Mouse (Mus musculus): ENCODE results near the gene Ctnnbip1. TPM values are rescaled to one million over a fixed set of nuclear protein-coding genes. Genes with fewer than 3 reads are reported as not detected.
"Not testable (repeated sequence)": the region's sequence is repeated elsewhere in the genome, so short reads cannot be mapped to it uniquely, and the experiment has no call there.

Ctnnbip1 gene
- polyA plus RNA-seq, 1 experiment, result not detected

DNA sequence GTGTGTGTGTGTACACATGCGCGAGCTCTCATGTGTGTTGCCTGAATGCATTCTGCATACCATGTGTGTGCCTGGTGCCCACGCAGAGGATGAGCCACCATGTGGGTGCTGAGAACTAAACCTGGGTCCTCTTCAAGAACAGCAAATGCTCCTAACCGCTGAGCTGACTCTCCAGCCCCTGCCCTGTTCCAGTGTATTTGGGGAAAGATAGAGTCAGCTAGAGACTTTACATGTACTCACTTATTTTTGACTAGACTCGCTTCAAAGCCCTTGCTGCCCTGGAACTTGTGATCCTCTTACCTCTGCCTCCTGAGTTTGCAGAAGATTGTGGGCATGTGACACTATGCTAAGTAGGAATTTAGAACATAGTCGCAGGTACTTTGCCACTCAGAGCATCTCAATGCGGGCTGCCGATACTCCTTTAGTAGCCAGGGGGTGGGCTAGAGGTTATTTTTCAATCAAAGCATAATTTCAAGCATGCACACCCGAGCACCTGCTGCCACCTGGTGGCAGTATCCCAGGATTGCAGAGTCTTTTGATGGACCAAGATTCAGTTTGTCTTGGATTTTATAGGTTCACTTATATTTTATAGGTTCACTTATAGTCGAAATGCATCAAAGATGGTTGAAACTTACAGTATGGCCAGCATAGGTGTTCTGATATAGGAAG lies 93.5 kb downstream of the Ctnnbip1 start:
- Histone ChIP-seq H3K27ac (ENCODE audit: insufficient read depth, low read depth, low read length) (no peak overlapping the region), H3K4me3 (ENCODE audit: insufficient read depth, low read depth, low read length) (no peak overlapping the region), H3K4me1 (ENCODE audit: control insufficient read depth, insufficient read depth, low read length) (peaks cover 14% of the 10 kb centered on the region; the same call in 1 of the 2 replicates)
- WGBS, result 50% methylated on average over 10 of the region's 10 CpGs
- no peak for TF ChIP-seq POLR2A (IDR thresholded peaks at IDR 0.05; ENCODE audit: insufficient read depth, low read depth, low read length)
- 0 out of 2 replicates have a peak, but pooled peaks have one; percentile 25 for TF ChIP-seq CTCF (IDR thresholded peaks at IDR 0.05; ENCODE audit: insufficient read depth, low read depth, low read length)

DNA sequence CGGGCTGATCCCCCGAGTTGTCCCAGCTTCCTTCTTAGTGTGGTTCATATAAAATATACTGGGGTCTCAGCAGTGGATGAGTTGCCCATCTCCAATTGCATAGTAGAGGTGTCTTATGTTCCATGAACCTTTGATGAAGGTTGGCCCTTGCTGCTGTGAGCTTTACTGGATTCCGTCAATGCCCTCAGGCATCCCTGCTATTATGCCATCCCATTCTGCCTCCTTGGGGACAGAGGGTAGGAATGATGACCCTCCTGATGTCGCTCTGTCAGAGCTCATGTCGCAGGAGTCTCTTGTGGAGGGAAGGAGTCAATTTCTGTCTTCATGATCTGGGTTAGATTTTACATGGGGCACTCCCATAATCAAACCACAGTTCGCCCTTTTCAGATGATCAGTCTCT lies 95.5 kb downstream of the Ctnnbip1 start:
- peaks cover 10% of the 10 kb centered on the region; the same call in 1 of the 2 replicates for H3K4me1 ChIP-seq (ENCODE audit: control insufficient read depth, insufficient read depth, low read length)
- not testable (repeated sequence) for H3K4me3 ChIP-seq (ENCODE audit: insufficient read depth, low read depth, low read length); H3K27ac ChIP-seq (ENCODE audit: insufficient read depth, low read depth, low read length)
- 77% methylated on average over 6 of the region's 6 CpGs for WGBS

DNA sequence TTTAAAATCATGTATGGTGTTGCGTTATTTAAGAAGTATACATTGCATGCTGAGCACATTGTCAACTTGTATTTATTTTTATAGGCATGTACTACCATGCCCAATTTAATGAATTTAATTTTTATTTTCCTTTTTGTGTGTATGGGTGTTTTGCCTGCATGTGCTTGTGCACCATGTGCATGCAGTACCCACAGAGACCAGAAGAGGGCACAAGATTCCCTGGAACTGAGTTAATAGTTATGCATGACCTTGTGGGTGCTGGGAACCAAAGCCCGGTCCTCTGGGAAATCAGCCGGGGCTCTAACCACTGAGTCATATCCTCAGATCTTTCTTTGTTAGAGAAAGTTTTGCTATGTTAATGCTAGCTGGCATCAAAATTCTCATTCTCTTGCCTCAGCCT lies 96.8 kb downstream of the Ctnnbip1 start:
- WGBS, result over 99% methylated on average over 3 of the region's 3 CpGs

More for the DNA sequence above, 96.8 kb downstream of the Ctnnbip1 start:
- Histone ChIP-seq H3K4me1 (ENCODE audit: control insufficient read depth, insufficient read depth, low read length) (no peaks in the 10 kb centered on the region), H3K27ac (ENCODE audit: insufficient read depth, low read depth, low read length) (no peak overlapping the region), H3K4me3 (ENCODE audit: insufficient read depth, low read depth, low read length) (no peak overlapping the region)
- TF ChIP-seq CTCF (IDR thresholded peaks at IDR 0.05; ENCODE audit: insufficient read depth, low read depth, low read length), result no peak
- no peak for TF ChIP-seq POLR2A (IDR thresholded peaks at IDR 0.05; ENCODE audit: insufficient read depth, low read depth, low read length)

Other genes with a start within 250 kb of the Ctnnbip1 start
- gene Kif1b, start 210.5 kb upstream of the Ctnnbip1 start, polyA plus RNA-seq (2012; ENCODE audit: insufficient read depth, insufficient read length, low replicate concordance, missing spikeins), result 79.8 and 484 TPM in 2 replicates
- 129 TPM in 1 of 2 replicates, not detected in the other for gene Ube4b, start 91.5 kb upstream of the Ctnnbip1 start, polyA plus RNA-seq (2012; ENCODE audit: insufficient read depth, insufficient read length, low replicate concordance, missing spikeins)
- gene Rbp7, start 63.3 kb upstream of the Ctnnbip1 start, polyA plus RNA-seq (2012; ENCODE audit: insufficient read depth, insufficient read length, low replicate concordance, missing spikeins), result not detected in 2 replicates
- not detected in 2 replicates for gene Tmem274, start 40.9 kb upstream of the Ctnnbip1 start, polyA plus RNA-seq (2012; ENCODE audit: insufficient read depth, insufficient read length, low replicate concordance, missing spikeins)
- gene Nmnat1, start 33.0 kb upstream of the Ctnnbip1 start, polyA plus RNA-seq (2012; ENCODE audit: insufficient read depth, insufficient read length, low replicate concordance, missing spikeins), result not detected in 2 replicates
- gene Lzic, start 33.0 kb upstream of the Ctnnbip1 start, polyA plus RNA-seq (2012; ENCODE audit: insufficient read depth, insufficient read length, low replicate concordance, missing spikeins), result not detected in 2 replicates
- 68.1 and 138 TPM in 2 replicates for gene Clstn1, start 68.2 kb downstream of the Ctnnbip1 start, polyA plus RNA-seq (2012; ENCODE audit: insufficient read depth, insufficient read length, low replicate concordance, missing spikeins)
- gene Pik3cd, start 184.3 kb downstream of the Ctnnbip1 start, polyA plus RNA-seq (2012; ENCODE audit: insufficient read depth, insufficient read length, low replicate concordance, missing spikeins), result not detected in 2 replicates
- gene Tmem201, start 219.8 kb downstream of the Ctnnbip1 start, polyA plus RNA-seq (2012; ENCODE audit: insufficient read depth, insufficient read length, low replicate concordance, missing spikeins), result not detected in 2 replicates